Mouse (Mus musculus) spleen, adult 2 months (tissue): ENCODE results near the gene Trim15.

ENCODE experiments used
- CTCF ChIP-seq: fragments of 200-500 bp; IDR thresholded peaks from 2 replicates; pipeline ENCODE4 v1.5.1; 2011; ENCODE audit warnings: mild to moderate bottlenecking, inconsistent platforms; ENCODE audit not compliant: insufficient read depth, insufficient read length, insufficient replicate concordance; ENCODE audit errors: extremely low read depth
- POLR2A ChIP-seq: fragments of 200-500 bp; IDR thresholded peaks from 2 replicates; pipeline ENCODE4 v1.6.1; 2011; ENCODE audit warnings: low read depth, low read length, inconsistent platforms

GRCm38 (mm10) chr17:36909802-36910201 is 42.8 kb upstream of the Trim15 start:
- TF ChIP-seq CTCF (no peak), POLR2A (no peak)
